Mouse (Mus musculus) cerebellum, adult 2 months (tissue): Measurements from ENCODE around the gene Castor1.

Source experiments
- CTCF ChIP-seq: fragments of 200-500 bp; IDR thresholded peaks from 2 replicates; pipeline ENCODE4 v1.5.1; 2011; ENCODE audit warnings: low read depth, mild to moderate bottlenecking, control low read depth, low read length, moderate library complexity, borderline replicate concordance; ENCODE audit not compliant: insufficient read depth
- POLR2A ChIP-seq: fragments of 200-500 bp; IDR thresholded peaks from 2 replicates; pipeline ENCODE4 v1.6.1; 2011; ENCODE audit warnings: low read length, control low read depth, borderline replicate concordance; ENCODE audit not compliant: insufficient read depth

GRCm38 (mm10) chr11:4207655-4208054 is 10.4 kb upstream of the Castor1 start:
- TF ChIP-seq CTCF (no peak), POLR2A (no peak)
